Mouse (Mus musculus): ENCODE measurements around the gene Gm28043. TPM values are rescaled to one million over a fixed set of nuclear protein-coding genes. Genes with fewer than 3 reads are reported as not detected.
A peak's percentile ranks its signal among the peaks of the same experiment; 100 is the strongest.

Gm28043 gene
- total and polyA plus RNA-seq, 3 experiments: 1.3 to 3.4 TPM; not detected in 1

- Histone ChIP-seq H3K9me3 (replicated peaks; ENCODE audit: insufficient read depth, low read length) (no peaks in the 10 kb centered on the region), H3K4me1 (ENCODE audit: control insufficient read depth in 1 of 2, insufficient read depth in 2 of 2, low read length in 2 of 2) (peaks cover 7 to 13% of the 10 kb centered on the region in 2 experiments), H3K27ac (ENCODE audit: control insufficient read depth, low read depth, low read length) (no peak overlapping the region), H3K79me2 (ENCODE audit: control insufficient read depth, insufficient read depth, low read length, poor library complexity) (no peaks in the 10 kb centered on the region), H3K4me3 (ENCODE audit: control insufficient read depth in 1 of 2, insufficient read depth in 1 of 2, low read depth in 2 of 2, low read length in 2 of 2) (no peak overlapping the region), H3K27me3 (ENCODE audit: control insufficient read depth in 1 of 2, insufficient read depth in 2 of 2, low read length in 2 of 2) (no peaks in the 10 kb centered on the region), H3K9ac (ENCODE audit: control insufficient read depth, low read depth, low read length, poor library complexity, severe bottlenecking) (no peak overlapping the region), H3K36me3 (ENCODE audit: control insufficient read depth in 1 of 2, insufficient read depth in 2 of 2, low read length in 2 of 2) (peaks cover 13 to 16% of the 10 kb centered on the region in 2 experiments)
- no peak for TF ChIP-seq RAD21 (IDR thresholded peaks at IDR 0.05; ENCODE audit: low read depth, low read length)
- TF ChIP-seq MXI1 (IDR thresholded peaks at IDR 0.05; ENCODE audit: low read depth, low read length): no peak
- no peak for TF ChIP-seq CHD1 (IDR thresholded peaks at IDR 0.05; ENCODE audit: low read depth, low read length)
- TF ChIP-seq ZMIZ1 (IDR thresholded peaks at IDR 0.05; ENCODE audit: low read depth, low read length): no peak
- no peak for TF ChIP-seq USF2 (IDR thresholded peaks at IDR 0.05; ENCODE audit: borderline replicate concordance in 1 of 2, insufficient read depth in 1 of 2, low read depth in 1 of 2, low read length in 2 of 2)
- TF ChIP-seq POLR2A (IDR thresholded peaks at IDR 0.05; ENCODE audit: control insufficient read depth in 1 of 2, insufficient read depth in 1 of 2, low read depth in 1 of 2, low read length in 2 of 2, poor library complexity in 1 of 2): no peak
- TF ChIP-seq KAT2A (conservative IDR thresholded peaks at IDR 0.05; ENCODE audit: low read depth, low read length): no peak
- DNase-seq (ENCODE audit: low read depth, low spot score): no peak
Observed at GRCm38 (mm10) chr17:29698421-29698820, 83.7 kb downstream of the Gm28043 start.

GRCm38 (mm10) chr17:29700573-29700972 lies 85.9 kb downstream of the Gm28043 start:
- Histone ChIP-seq H3K9ac (ENCODE audit: control insufficient read depth, low read depth, low read length, poor library complexity, severe bottlenecking) (no peak overlapping the region), H3K27me3 (ENCODE audit: control insufficient read depth in 1 of 2, insufficient read depth in 2 of 2, low read length in 2 of 2) (no peaks in the 10 kb centered on the region), H3K4me1 (ENCODE audit: control insufficient read depth in 1 of 2, insufficient read depth in 2 of 2, low read length in 2 of 2) (peaks cover 7 to 15% of the 10 kb centered on the region in 2 experiments; a peak in 2 of 4 replicates), H3K79me2 (ENCODE audit: control insufficient read depth, insufficient read depth, low read length, poor library complexity) (no peaks in the 10 kb centered on the region), H3K27ac (ENCODE audit: control insufficient read depth, low read depth, low read length) (no peak overlapping the region), H3K9me3 (replicated peaks; ENCODE audit: insufficient read depth, low read length) (no peaks in the 10 kb centered on the region), H3K4me3 (ENCODE audit: control insufficient read depth in 1 of 2, insufficient read depth in 1 of 2, low read depth in 2 of 2, low read length in 2 of 2) (no peak overlapping the region), H3K36me3 (ENCODE audit: control insufficient read depth in 1 of 2, insufficient read depth in 2 of 2, low read length in 2 of 2) (peaks cover 12% of the 10 kb centered on the region in 2 experiments)
- DNase-seq (ENCODE audit: low read depth, low spot score): no peak
- no peak for TF ChIP-seq MXI1 (IDR thresholded peaks at IDR 0.05; ENCODE audit: low read depth, low read length)
- TF ChIP-seq SIN3A (IDR thresholded peaks at IDR 0.05; ENCODE audit: low read length): no peak
- no peak for TF ChIP-seq TBP (IDR thresholded peaks at IDR 0.05; ENCODE audit: low read depth, low read length)
- TF ChIP-seq CHD2 (IDR thresholded peaks at IDR 0.05; ENCODE audit: low read length): no peak
- TF ChIP-seq ZKSCAN1 (IDR thresholded peaks at IDR 0.05; ENCODE audit: low read depth, low read length): no peak

- Histone ChIP-seq H3K4me1 (ENCODE audit: control insufficient read depth in 1 of 2, insufficient read depth in 2 of 2, low read length in 2 of 2) (peaks cover 7 to 15% of the 10 kb centered on the region in 2 experiments; a peak in 2 of 4 replicates), H3K36me3 (ENCODE audit: control insufficient read depth in 1 of 2, insufficient read depth in 2 of 2, low read length in 2 of 2) (peaks cover 7 to 12% of the 10 kb centered on the region in 2 experiments), H3K27ac (ENCODE audit: control insufficient read depth, low read depth, low read length) (peak overlapping the region; percentile 12)
- no peak for TF ChIP-seq POLR2AphosphoS5 (IDR thresholded peaks at IDR 0.05; ENCODE audit: borderline replicate concordance, low read depth, low read length)
- TF ChIP-seq TBP (IDR thresholded peaks at IDR 0.05; ENCODE audit: low read depth, low read length): 0 out of 2 replicates have a peak, but pooled peaks have one; percentile 37
- no peak for TF ChIP-seq TAL1 (IDR thresholded peaks at IDR 0.05; ENCODE audit: low read length)
- no peak for TF ChIP-seq GABPA (IDR thresholded peaks at IDR 0.05; ENCODE audit: low read depth, low read length)
- TF ChIP-seq NELFE (IDR thresholded peaks at IDR 0.05; ENCODE audit: low read depth, low read length): no peak
- TF ChIP-seq ZKSCAN1 (IDR thresholded peaks at IDR 0.05; ENCODE audit: low read depth, low read length): no peak
- no peak for TF ChIP-seq ZC3H11A (IDR thresholded peaks at IDR 0.05; ENCODE audit: low read depth, low read length)
- no peak for TF ChIP-seq RCOR1 (IDR thresholded peaks at IDR 0.05; ENCODE audit: low read depth, low read length)
- no peak for TF ChIP-seq RAD21 (IDR thresholded peaks at IDR 0.05; ENCODE audit: low read depth, low read length)
- TF ChIP-seq MYC (IDR thresholded peaks at IDR 0.05; ENCODE audit: low read depth, low read length): peak; percentile 55; the same call in 1 of the 2 replicates
- TF ChIP-seq ETS1 (IDR thresholded peaks at IDR 0.05; ENCODE audit: low read depth, low read length): peak; percentile 80
- TF ChIP-seq ELF1 (IDR thresholded peaks at IDR 0.05; ENCODE audit: low read depth, low read length): no peak
- TF ChIP-seq USF1 (IDR thresholded peaks at IDR 0.05; ENCODE audit: low read depth, low read length): no peak
- TF ChIP-seq SMC3 (IDR thresholded peaks at IDR 0.05; ENCODE audit: low read depth, low read length): no peak
- no peak for TF ChIP-seq CTCF (IDR thresholded peaks at IDR 0.05 in 2 of 3, conservative IDR thresholded peaks at IDR 0.05 in 1 of 3; ENCODE audit: control insufficient read depth in 1 of 3, insufficient read depth in 1 of 3, low read depth in 2 of 3, low read length in 3 of 3, poor library complexity in 1 of 3, severe bottlenecking in 1 of 3)
- TF ChIP-seq POLR2A (IDR thresholded peaks at IDR 0.05; ENCODE audit: control insufficient read depth in 1 of 2, insufficient read depth in 1 of 2, low read depth in 1 of 2, low read length in 2 of 2, poor library complexity in 1 of 2): peak in 1 of 2 experiments; percentile 38; a peak in 1 of 4 replicates
- no peak for TF ChIP-seq E2F4 (IDR thresholded peaks at IDR 0.05; ENCODE audit: borderline replicate concordance, low read depth, low read length)
Observed at GRCm38 (mm10) chr17:29702938-29703710, 88.4 kb downstream of the Gm28043 start.

More at GRCm38 (mm10) chr17:29702938-29703710, 88.4 kb downstream of the Gm28043 start:
- peak; percentile 85 for DNase-seq (ENCODE audit: low read depth, low spot score)
- Histone ChIP-seq H3K9me3 (replicated peaks; ENCODE audit: insufficient read depth, low read length) (no peaks in the 10 kb centered on the region), H3K79me2 (ENCODE audit: control insufficient read depth, insufficient read depth, low read length, poor library complexity) (no peaks in the 10 kb centered on the region), H3K9ac (ENCODE audit: control insufficient read depth, low read depth, low read length, poor library complexity, severe bottlenecking) (no peak overlapping the region), H3K27me3 (ENCODE audit: control insufficient read depth in 1 of 2, insufficient read depth in 2 of 2, low read length in 2 of 2) (no peaks in the 10 kb centered on the region), H3K4me3 (ENCODE audit: control insufficient read depth in 1 of 2, insufficient read depth in 1 of 2, low read depth in 2 of 2, low read length in 2 of 2) (no peak overlapping the region)
